In the genomic region with DNA sequence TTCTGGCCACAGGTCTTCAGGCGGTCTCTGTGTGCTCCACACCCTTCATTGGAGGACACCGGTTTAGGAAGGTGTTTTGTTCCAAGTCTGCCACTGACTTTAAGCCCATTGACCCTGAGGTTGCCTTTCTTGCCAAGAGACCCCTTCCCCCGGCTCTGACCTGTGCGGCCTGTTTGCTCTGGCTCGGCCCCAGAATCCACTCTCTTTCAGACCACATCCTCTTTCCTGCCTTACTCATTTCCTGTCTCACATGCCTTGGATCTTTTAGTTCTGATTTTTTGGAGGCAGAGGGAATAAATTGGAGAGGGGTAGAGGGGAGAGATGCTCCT, we compare ENCODE assay signal across 8 mouse cellular contexts. TPM values are rescaled to one million over a fixed set of nuclear protein-coding genes. Genes with fewer than 3 reads are reported as not detected.
DNase-seq lines count a peak whose midpoint lies in the region; ATAC-seq and TF ChIP-seq lines count a peak whose summit lies in the region.

No protein-coding gene starts in this region.

- H3K27ac ChIP-seq in forebrain, postnatal 0 days (ENCODE audit: low read depth, low read length) = peak overlapping the region; percentile 97
- H3K27ac ChIP-seq in kidney, embryonic 14.5 days (ENCODE audit: low read depth, low read length) = peak overlapping the region; percentile 31; the same call in 1 of the 2 replicates

- TF ChIP-seq CTCF in forebrain, postnatal 0 days (IDR thresholded peaks at IDR 0.05; ENCODE audit: low read depth) = no peak

- peak overlapping the region; percentile 85 for H3K4me2 ChIP-seq in forebrain, postnatal 0 days (ENCODE audit: low read depth)
- peak overlapping the region; percentile 80 for H3K4me2 ChIP-seq in kidney, embryonic 14.5 days (replicated peaks; ENCODE audit: low read depth, low read length)

- ATAC-seq in forebrain, postnatal 0 days = no peak
- no peak for ATAC-seq in kidney, embryonic 14.5 days (ENCODE audit: low FRiP score, low TSS enrichment)
- no peak for ATAC-seq in monocyte, adult 5-6 weeks (replicated peaks; ENCODE audit: insufficient number of reproducible peaks, low FRiP score, low TSS enrichment, poor library complexity, severe bottlenecking)

- DNase-seq in kidney, adult 18-20 months = peak; percentile 49
- DNase-seq in kidney, adult 8-10 months = no peak
- DNase-seq in forebrain, postnatal 0 days = no peak
- peak; percentile 36 for DNase-seq in lung, postnatal 25 days (ENCODE audit: low spot score)
- DNase-seq in B cell, adult 2 months = no peak
- no peak for DNase-seq in frontal cortex, adult 2 months (ENCODE audit: extremely low spot score in 1 of 2, low spot score in 1 of 2)

- peaks cover 46% of the 10 kb centered on the region for H3K4me1 ChIP-seq in forebrain, postnatal 0 days (ENCODE audit: insufficient read depth)
- H3K4me1 ChIP-seq in kidney, embryonic 14.5 days (ENCODE audit: control insufficient read depth, insufficient read depth, low read length) = peaks cover 54% of the 10 kb centered on the region

- H3K9me3 ChIP-seq in forebrain, postnatal 0 days (ENCODE audit: low read length) = no peaks in the 10 kb centered on the region
- no peaks in the 10 kb centered on the region for H3K9me3 ChIP-seq in kidney, embryonic 14.5 days (ENCODE audit: control insufficient read depth, low read length)

- 0 out of 2 replicates have a peak, but pooled peaks cover 7% of the 10 kb centered on the region for H3K36me3 ChIP-seq in forebrain, postnatal 0 days (ENCODE audit: insufficient read depth)
- peaks cover 5% of the 10 kb centered on the region; the same call in 1 of the 2 replicates for H3K36me3 ChIP-seq in kidney, embryonic 14.5 days (ENCODE audit: control insufficient read depth, insufficient read depth, low read length)

- H3K4me3 ChIP-seq in forebrain, postnatal 0 days (ENCODE audit: low read depth, low read length) = peak overlapping the region; percentile 99
- H3K4me3 ChIP-seq in kidney, embryonic 14.5 days (ENCODE audit: low read length) = peak overlapping the region; percentile 98

- no peaks in the 10 kb centered on the region for H3K27me3 ChIP-seq in forebrain, postnatal 0 days (ENCODE audit: insufficient read depth, low read length)
- H3K27me3 ChIP-seq in kidney, embryonic 14.5 days (ENCODE audit: control insufficient read depth, insufficient read depth, low read length) = no peaks in the 10 kb centered on the region

- peak overlapping the region; percentile 98 for H3K9ac ChIP-seq in forebrain, postnatal 0 days
- peak overlapping the region; percentile 99 for H3K9ac ChIP-seq in kidney, embryonic 14.5 days (ENCODE audit: low read depth, low read length)

- WGBS in forebrain, postnatal 0 days = 4% methylated on average over 5 of the region's 5 CpGs
- 9% methylated on average over 5 of the region's 5 CpGs for WGBS in kidney, embryonic 14.5 days

RNA-seq across cellular contexts. Expression of gene A3galt2, which starts 25.5 kb away (rescaled TPM):
- total RNA-seq in forebrain, postnatal 0 days (2014; rRNA removed) = 0.52 and 0.92 TPM in 2 replicates
- polyA plus RNA-seq in forebrain, postnatal 0 days (2015; fragmentation: Nextera tagmentation; extraction: Ambion mirVana) = 0.05 and 0.16 TPM in 2 replicates
- 0.23 and 0.49 TPM in 2 replicates for polyA plus RNA-seq in kidney, embryonic 14.5 days (2014; fragmentation: Nextera tagmentation; extraction: Ambion mirVana)
- 0.19 to 0.57 TPM in 2 of 3 replicates, not detected in the other for total RNA-seq in monocyte, adult 5-6 weeks (2017)
- 0.90 and 1.0 TPM in 2 replicates for polyA plus RNA-seq in frontal cortex, adult 2 months (2012; rRNA removed)

Comparison
In these comparisons a context has a peak if more than half of its experiments do, and no peak if none do; other contexts are left out.
1. DNase-seq: peak in kidney, adult 18-20 months (single experiment) and lung, postnatal 25 days (single experiment); none in kidney, adult 8-10 months (0 of 2), forebrain, postnatal 0 days (single experiment), B cell, adult 2 months (0 of 2) and frontal cortex, adult 2 months (0 of 2).